Mouse (Mus musculus) kidney, embryonic 15.5 days (tissue): ENCODE data around the gene Mrpl20. TPM values are rescaled to one million over a fixed set of nuclear protein-coding genes. Genes with fewer than 3 reads are reported as not detected.

Experiments
- ATAC-seq: fragments of 200-750 bp; cut with Nextera tagmentation; replicated peaks from 2 replicates; pipeline ENCODE4 v1.8.0; 2017; ENCODE audit warnings: moderate TSS enrichment; ENCODE audit not compliant: low FRiP score
- H3K27ac ChIP-seq: fragments of 300-500 bp; sonication (generic); 2 replicates; pipeline ENCODE4 v1.5.1; 2015; ENCODE audit warnings: mild to moderate bottlenecking, inconsistent platforms
- H3K27me3 ChIP-seq: fragments of 300-500 bp; sonication (generic); 2 replicates; pipeline ENCODE4 v1.6.1; 2015; ENCODE audit warnings: inconsistent platforms
- H3K36me3 ChIP-seq: fragments of 300-500 bp; sonication (generic); 2 replicates; pipeline ENCODE4 v1.6.1; 2015; ENCODE audit warnings: inconsistent platforms
- H3K4me1 ChIP-seq: fragments of 300-500 bp; sonication (generic); 2 replicates; pipeline ENCODE4 v1.6.1; 2015; ENCODE audit warnings: inconsistent platforms
- H3K4me2 ChIP-seq: fragments of 300-500 bp; sonication (generic); 2 replicates; pipeline ENCODE4 v1.6.1; 2015; ENCODE audit warnings: moderate library complexity, mild to moderate bottlenecking, inconsistent platforms
- H3K4me3 ChIP-seq: fragments of 300-500 bp; sonication (generic); replicated peaks from 2 replicates; pipeline ENCODE4 v1.5.1; 2015; ENCODE audit warnings: mild to moderate bottlenecking, inconsistent platforms
- H3K9ac ChIP-seq: fragments of 300-500 bp; sonication (generic); 2 replicates; pipeline ENCODE4 v1.6.1; 2015; ENCODE audit warnings: mild to moderate bottlenecking, inconsistent platforms
- H3K9me3 ChIP-seq: fragments of 300-500 bp; sonication (generic); replicated peaks from 2 replicates; pipeline ENCODE4 v1.6.1; 2016; ENCODE audit warnings: inconsistent platforms
- WGBS: fragments of 180-500 bp; shearing (Covaris S2); methylation state at CpG from one replicate; pipeline ENCODE4 v1.1.7; 2015; ENCODE audit warnings: mixed read lengths; 5-methylcytosine and 5-hydroxymethylcytosine counted together
- polyA plus RNA-seq: library from polyadenylated mRNA; unstranded; fragments of >200 nt; fragmentation: Nextera tagmentation; extraction: Ambion mirVana; gene quantifications from 2 replicates; pipeline ENCODE4 v1.2.1, GENCODE M21; 2015

Mrpl20 gene
- polyA plus RNA-seq, 1 experiment from 2014 or later, result 217 TPM

DNA sequence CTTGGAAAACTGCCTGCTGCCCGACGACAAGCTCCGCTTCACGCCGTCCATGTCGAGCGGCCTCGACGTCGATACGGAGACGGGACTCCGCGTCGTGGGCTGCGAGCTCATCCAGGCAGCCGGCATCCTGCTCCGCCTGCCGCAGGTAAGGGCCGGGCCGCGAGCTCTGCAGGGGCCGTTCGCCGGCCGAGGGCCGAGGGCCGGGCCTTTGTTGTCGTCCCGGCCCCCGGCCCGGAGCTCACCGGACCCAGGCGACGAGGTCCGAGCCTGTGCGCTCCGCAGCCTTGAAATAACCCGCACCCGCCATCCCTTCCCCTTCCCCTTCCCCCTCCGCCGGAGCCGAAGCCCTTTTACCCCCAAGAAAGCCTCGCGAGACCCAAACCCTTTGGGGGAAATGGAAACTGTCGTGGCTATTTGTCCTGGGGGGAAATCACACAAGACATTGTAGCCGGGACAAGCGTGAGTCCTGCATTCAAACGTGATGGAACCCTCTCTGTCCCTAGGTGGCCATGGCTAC lies 10.0 kb downstream of the Mrpl20 start:
- peak; percentile 48 for ATAC-seq
- Histone ChIP-seq H3K27me3 (no peaks in the 10 kb centered on the region), H3K9ac (peak overlapping the region; percentile 99), H3K27ac (peak overlapping the region; percentile 95), H3K4me3 (peak overlapping the region; percentile 98), H3K4me2 (peak overlapping the region; percentile 77), H3K36me3 (peaks cover 77% of the 10 kb centered on the region), H3K4me1 (peaks cover 22% of the 10 kb centered on the region), H3K9me3 (no peaks in the 10 kb centered on the region)
- WGBS, result under 1% methylated on average over 49 of the region's 49 CpGs

DNA sequence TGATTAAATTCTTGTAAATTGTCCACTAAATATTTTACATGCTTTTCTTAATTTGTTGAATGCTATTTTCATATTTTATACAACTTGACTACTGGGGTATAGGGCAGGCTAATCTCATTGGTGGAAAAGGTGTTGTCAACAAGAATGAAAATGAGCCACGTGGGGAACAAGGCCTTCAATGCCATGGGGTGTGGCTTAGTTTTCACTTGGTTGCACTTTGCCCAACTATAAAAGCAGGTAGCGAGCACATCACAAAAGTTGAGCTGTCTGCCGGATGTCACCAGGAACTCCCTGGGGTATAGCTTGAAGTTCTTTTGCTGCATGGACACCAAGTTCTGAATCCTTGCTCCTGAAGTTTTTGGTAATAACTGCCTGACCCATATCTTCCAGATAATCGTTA lies 14.9 kb downstream of the Mrpl20 start:
- no peaks in the 10 kb centered on the region for H3K9me3 ChIP-seq
- no peak for ATAC-seq
- H3K4me1 ChIP-seq, result peaks cover 13% of the 10 kb centered on the region
- H3K9ac ChIP-seq, result no peak overlapping the region
- no peak overlapping the region for H3K4me3 ChIP-seq
- no peak overlapping the region for H3K27ac ChIP-seq
- WGBS, result 88% methylated on average over 4 of the region's 4 CpGs
- peaks cover 88% of the 10 kb centered on the region for H3K36me3 ChIP-seq
- H3K27me3 ChIP-seq, result no peaks in the 10 kb centered on the region
- H3K4me2 ChIP-seq, result no peak overlapping the region

DNA sequence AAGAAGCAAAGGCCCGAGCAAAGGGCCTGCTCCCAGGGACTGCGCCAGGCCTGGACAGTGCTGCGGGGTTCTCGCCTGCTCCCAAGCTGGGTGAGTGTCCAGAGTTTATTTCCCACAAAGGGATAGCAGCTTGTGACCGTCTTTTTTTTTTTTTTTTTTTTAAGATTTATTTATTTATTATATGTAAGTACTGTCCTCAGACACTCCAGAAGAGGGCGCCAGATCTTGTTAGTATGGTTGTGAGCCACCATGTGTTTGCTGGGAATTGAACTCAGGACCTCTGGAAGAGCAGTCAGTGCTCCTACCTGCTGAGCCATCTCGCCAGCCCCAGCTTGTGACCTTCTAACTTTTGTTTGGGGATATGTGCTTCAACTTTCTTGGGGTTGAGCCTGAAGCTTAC lies 18.3 kb downstream of the Mrpl20 start:
- ATAC-seq, result no peak

DNA sequence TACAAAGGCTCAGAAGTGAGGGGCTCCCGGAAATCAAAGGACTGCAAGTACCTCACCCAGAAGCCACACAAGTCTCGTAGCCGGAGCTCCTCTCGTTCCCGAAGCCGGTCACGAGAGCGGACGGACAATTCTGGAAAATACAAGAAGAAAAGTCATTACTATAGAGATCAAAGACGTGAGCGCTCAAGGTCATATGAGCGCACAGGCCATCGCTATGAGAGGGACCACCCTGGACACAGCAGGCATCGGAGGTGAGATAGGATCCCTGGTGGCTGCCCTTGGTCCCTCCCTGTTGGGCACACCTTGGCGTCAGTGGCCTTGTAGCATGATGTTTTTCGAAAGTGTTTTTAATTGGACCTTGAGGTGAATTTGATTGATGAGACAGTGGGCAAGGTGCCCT lies 20.8 kb downstream of the Mrpl20 start:
- H3K27ac ChIP-seq, result no peak overlapping the region
- no peak overlapping the region for H3K4me3 ChIP-seq
- H3K27me3 ChIP-seq, result no peaks in the 10 kb centered on the region
- H3K9me3 ChIP-seq, result no peaks in the 10 kb centered on the region
- H3K4me1 ChIP-seq, result no peaks in the 10 kb centered on the region
- no peak overlapping the region for H3K9ac ChIP-seq
- WGBS, result 95% methylated on average over 16 of the region's 16 CpGs
- peaks cover 92% of the 10 kb centered on the region for H3K36me3 ChIP-seq
- ATAC-seq, result no peak
- H3K4me2 ChIP-seq, result no peak overlapping the region

More for the DNA sequence above, 18.3 kb downstream of the Mrpl20 start:
- Histone ChIP-seq H3K9ac (no peak overlapping the region), H3K4me2 (no peak overlapping the region), H3K4me1 (no peaks in the 10 kb centered on the region), H3K4me3 (no peak overlapping the region), H3K36me3 (peaks cover 96% of the 10 kb centered on the region), H3K27me3 (no peaks in the 10 kb centered on the region), H3K9me3 (no peaks in the 10 kb centered on the region), H3K27ac (no peak overlapping the region)
- 84% methylated on average over 7 of the region's 7 CpGs for WGBS

DNA sequence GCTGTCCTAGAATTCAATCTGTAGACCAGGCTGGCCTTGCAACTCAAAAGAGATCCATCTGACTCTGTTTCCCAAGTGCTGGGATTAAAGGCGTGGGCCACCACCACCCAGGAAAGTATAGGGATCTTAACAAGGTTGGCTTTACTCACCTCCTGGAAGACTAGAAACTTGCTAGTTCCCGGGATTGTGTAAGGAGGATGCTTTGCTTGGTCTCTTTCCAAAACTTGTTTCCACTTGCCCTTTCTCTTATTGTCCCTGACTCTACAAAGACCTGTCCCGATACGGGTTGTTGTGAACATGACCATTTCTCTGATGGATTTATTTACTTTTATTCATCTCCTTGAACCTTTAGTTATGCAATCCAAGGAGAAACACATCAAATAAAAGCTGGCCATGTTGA lies 27.2 kb downstream of the Mrpl20 start:
- Histone ChIP-seq H3K36me3 (peaks cover 40% of the 10 kb centered on the region), H3K27ac (no peak overlapping the region), H3K9ac (no peak overlapping the region), H3K4me1 (peaks cover 27% of the 10 kb centered on the region), H3K4me2 (no peak overlapping the region), H3K9me3 (no peaks in the 10 kb centered on the region), H3K4me3 (no peak overlapping the region), H3K27me3 (no peaks in the 10 kb centered on the region)
- 90% methylated on average over 4 of the region's 4 CpGs for WGBS
- ATAC-seq, result no peak

DNA sequence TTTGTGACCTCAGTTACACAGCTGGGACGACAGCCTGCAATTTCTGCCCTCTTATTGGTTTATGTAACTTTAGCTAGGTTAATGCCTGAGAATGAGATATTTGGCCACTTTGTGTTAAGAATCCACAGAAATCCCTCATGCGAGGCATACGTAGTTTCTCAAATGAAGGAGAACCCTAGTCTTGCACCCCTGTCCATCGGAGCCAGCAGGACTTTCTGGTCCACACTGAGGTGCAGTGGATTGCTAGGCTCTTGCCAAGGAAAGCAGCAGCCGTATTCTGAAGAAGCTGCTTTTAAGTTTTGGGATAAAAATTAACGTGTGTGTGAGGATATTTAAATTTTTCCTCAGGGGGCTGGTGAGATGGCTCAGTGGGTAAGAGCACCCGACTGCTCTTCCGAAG lies 27.9 kb downstream of the Mrpl20 start:
- Histone ChIP-seq H3K9me3 (no peaks in the 10 kb centered on the region), H3K27me3 (no peaks in the 10 kb centered on the region), H3K4me3 (peak overlapping the region; percentile 72), H3K36me3 (peaks cover 33% of the 10 kb centered on the region), H3K4me1 (peaks cover 27% of the 10 kb centered on the region), H3K27ac (peak overlapping the region; percentile 96; the same call in 1 of the 2 replicates), H3K4me2 (peak overlapping the region; percentile 67), H3K9ac (peak overlapping the region; percentile 9; the same call in 1 of the 2 replicates)
- ATAC-seq, result no peak
- 53% methylated on average over 8 of the region's 8 CpGs for WGBS

DNA sequence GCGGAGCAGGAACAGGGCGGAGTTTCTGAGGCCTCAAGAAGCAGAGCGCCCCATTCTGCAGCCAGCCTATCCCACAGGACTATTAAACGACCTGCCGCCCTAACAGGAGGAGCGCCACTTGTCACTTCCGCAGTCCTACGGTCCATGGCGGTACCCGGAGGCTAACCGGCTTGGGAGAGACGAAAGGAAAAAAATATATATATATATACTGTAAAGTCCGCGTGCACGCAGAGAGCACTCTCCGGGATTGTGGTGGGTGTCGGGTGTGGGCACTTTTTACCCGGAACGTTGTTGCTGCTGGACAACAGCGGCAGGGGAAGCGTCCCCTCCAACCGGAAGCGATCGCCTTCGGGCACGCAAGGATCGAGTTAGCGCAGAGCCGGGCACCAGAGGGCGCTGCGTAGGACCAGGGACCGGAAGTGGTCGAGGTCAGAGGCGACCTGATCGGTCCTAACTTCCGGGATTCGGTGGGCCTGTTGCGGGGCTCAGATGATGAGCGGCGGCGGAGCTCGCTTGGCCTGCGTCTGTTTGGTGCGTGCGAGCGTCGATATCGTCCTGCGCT lies 28.6 kb downstream of the Mrpl20 start, which contains the start of gene Aurkaip1:
Aurkaip1 (plus strand) TSS at position 68 of the 562 bp plus-strand sequence.
- ATAC-seq, result peak; percentile 96
- Histone ChIP-seq H3K4me3 (peak within 1 kb of the TSS; percentile 72), H3K27me3 (no peaks in the 10 kb centered on the region), H3K27ac (peak within 1 kb of the TSS; percentile 96), H3K9me3 (no peaks in the 10 kb centered on the region), H3K36me3 (peaks cover 29% of the 10 kb centered on the region), H3K4me1 (peaks cover 27% of the 10 kb centered on the region), H3K4me2 (peak within 1 kb of the TSS; percentile 67), H3K9ac (peak within 1 kb of the TSS; percentile 81)
- WGBS, result under 1% methylated on average over 49 of the region's 49 CpGs

DNA sequence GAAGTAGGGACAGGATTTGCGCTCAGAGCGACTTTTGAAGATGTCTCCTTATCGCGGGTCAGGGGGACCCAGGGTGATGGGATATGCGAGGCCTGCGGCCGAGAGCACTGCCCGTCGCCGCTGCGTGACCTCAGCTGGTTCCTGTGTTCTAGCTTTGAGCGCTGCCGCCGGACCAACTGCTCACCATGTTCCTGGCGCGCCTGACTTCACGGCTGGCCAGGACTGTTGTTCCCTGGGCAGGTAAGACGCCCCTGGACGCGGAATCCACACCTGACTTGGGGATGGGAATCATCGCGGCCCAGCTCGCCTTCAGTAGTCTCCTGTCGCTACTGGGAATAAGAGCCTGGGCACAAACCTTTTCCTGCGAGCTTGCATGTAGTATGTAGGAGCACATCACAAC lies 29.2 kb downstream of the Mrpl20 start:
- ATAC-seq, result peak; percentile 9; the same call in 1 of the 2 replicates
- Histone ChIP-seq H3K4me2 (peak overlapping the region; percentile 67), H3K9ac (peak overlapping the region; percentile 81), H3K4me3 (peak overlapping the region; percentile 72), H3K4me1 (peaks cover 27% of the 10 kb centered on the region), H3K36me3 (peaks cover 24% of the 10 kb centered on the region), H3K27me3 (no peaks in the 10 kb centered on the region), H3K27ac (peak overlapping the region; percentile 96), H3K9me3 (no peaks in the 10 kb centered on the region)
- WGBS, result under 1% methylated on average over 25 of the region's 25 CpGs

DNA sequence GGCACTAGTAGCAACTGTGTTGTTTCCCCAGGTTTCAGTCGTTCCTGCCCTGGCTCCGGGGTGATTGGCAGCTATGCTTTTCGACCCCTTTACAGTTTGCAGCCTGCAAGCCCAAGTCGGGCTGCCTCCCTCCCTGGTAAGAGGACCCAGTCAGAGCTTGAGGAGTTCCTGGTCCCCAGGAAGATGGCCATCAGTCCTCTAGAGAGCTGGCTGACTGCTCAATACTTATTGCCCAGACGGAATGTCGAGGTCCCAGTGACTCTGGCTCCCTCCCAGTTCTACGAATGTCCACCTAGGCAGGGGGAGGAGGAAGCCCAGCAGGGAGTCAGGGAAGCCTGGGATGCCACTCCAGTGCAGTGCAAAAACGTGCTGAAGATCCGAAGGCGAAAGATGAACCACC lies 29.6 kb downstream of the Mrpl20 start:
- Histone ChIP-seq H3K9ac (peak overlapping the region; percentile 81), H3K9me3 (no peaks in the 10 kb centered on the region), H3K36me3 (peaks cover 19% of the 10 kb centered on the region), H3K4me3 (peak overlapping the region; percentile 72), H3K27ac (peak overlapping the region; percentile 96; the same call in 1 of the 2 replicates), H3K27me3 (no peaks in the 10 kb centered on the region), H3K4me1 (peaks cover 27% of the 10 kb centered on the region), H3K4me2 (peak overlapping the region; percentile 67)
- 49% methylated on average over 10 of the region's 10 CpGs for WGBS
- ATAC-seq, result no peak

DNA sequence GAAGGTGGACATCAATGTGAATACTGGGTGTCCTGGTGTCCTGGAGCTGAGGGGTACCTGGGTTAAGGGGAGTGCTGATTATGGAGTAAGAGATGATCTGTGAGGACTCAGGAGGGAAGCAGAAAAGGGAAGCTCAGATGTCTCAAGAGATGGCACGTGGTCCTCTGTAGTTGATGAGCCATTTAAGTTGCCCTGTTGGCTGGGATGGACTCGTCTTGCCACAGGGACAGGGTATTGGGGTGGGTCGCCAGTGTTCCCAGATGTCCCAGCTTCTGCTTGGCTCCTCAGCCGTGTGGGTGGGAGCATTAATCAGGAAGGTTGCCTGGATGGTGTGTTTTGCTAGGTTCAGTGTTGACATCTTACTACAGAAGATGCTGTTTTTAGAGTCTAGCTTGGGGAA lies 30.6 kb downstream of the Mrpl20 start:
- 85% methylated on average over 4 of the region's 4 CpGs for WGBS
- H3K9ac ChIP-seq, result no peak overlapping the region
- H3K9me3 ChIP-seq, result no peaks in the 10 kb centered on the region
- no peak for ATAC-seq
- H3K4me1 ChIP-seq, result peaks cover 35% of the 10 kb centered on the region
- H3K27me3 ChIP-seq, result no peaks in the 10 kb centered on the region
- no peak overlapping the region; the same call in 1 of the 2 replicates for H3K4me3 ChIP-seq
- no peak overlapping the region for H3K27ac ChIP-seq
- H3K4me2 ChIP-seq, result no peak overlapping the region; the same call in 1 of the 2 replicates
- peaks cover 12% of the 10 kb centered on the region for H3K36me3 ChIP-seq

DNA sequence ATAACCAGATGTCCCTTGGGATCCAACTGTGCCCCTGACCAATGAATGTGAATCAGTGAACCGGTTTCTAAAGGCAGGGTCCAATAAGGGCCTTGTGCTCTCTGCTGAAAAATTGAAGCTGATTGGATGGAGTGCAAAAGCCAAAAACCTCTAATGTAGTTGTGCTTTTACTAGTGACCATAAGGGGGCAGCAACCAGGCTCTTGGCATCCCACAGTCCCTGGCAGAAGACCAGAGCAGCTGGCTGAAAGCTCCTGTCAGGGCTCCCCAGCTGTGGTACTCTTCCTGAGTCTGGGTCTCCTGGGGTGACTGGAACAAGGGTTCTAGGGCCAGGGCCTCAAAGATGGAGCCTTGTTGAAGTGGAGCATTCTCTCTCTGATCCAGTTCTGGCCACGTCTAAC lies 31.2 kb downstream of the Mrpl20 start:
- 0 out of 2 replicates have a peak, but pooled peaks have one; percentile 12 for ATAC-seq
- H3K27me3 ChIP-seq, result no peaks in the 10 kb centered on the region
- peak overlapping the region; percentile 4; the same call in 1 of the 2 replicates for H3K4me2 ChIP-seq
- peak overlapping the region; percentile 6 for H3K27ac ChIP-seq
- no peaks in the 10 kb centered on the region for H3K9me3 ChIP-seq
- 0 out of 2 replicates have a peak overlapping the region, but pooled peaks have one; percentile 0 for H3K4me3 ChIP-seq
- H3K4me1 ChIP-seq, result peaks cover 42% of the 10 kb centered on the region
- peaks cover 12% of the 10 kb centered on the region for H3K36me3 ChIP-seq
- 22% methylated on average over 2 of the region's 2 CpGs for WGBS
- no peak overlapping the region for H3K9ac ChIP-seq

DNA sequence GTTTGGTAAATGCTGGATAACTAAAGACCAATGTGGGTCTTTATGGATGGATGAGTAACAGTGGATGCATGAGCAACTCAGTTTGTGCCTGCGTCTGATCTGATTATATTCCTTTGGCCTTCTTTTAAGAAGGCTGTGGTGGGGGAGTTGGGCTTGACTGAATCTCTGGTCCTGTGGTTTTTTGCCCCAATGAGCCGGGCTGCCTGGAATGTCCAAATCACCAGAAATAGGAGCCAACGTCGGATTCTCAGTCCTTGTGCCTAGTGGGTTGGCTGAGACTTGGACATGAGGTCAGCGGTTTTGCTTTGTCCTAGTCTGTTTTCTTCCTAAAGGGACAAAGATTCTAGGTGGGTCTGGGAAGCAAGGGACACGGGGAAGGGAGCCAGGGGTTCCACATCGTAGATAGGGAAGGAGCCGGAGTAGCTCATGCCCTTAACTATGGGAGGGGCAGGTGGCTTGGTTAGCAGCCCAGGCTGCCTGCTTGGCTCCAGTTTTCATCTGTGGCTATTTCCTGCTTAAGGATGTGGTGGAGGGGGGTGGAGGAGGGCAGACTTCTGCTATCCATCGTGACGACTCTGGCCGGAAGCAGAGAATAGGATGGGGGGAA lies 34.8 kb downstream of the Mrpl20 start:
- H3K4me3 ChIP-seq, result no peak overlapping the region
- H3K9me3 ChIP-seq, result no peaks in the 10 kb centered on the region
- H3K9ac ChIP-seq, result no peak overlapping the region
- 75% methylated on average over 11 of the region's 11 CpGs for WGBS
- H3K27ac ChIP-seq, result peak overlapping the region; percentile 91
- H3K4me1 ChIP-seq, result peaks cover 64% of the 10 kb centered on the region
- no peak overlapping the region for H3K4me2 ChIP-seq
- H3K36me3 ChIP-seq, result peaks cover 14% of the 10 kb centered on the region
- H3K27me3 ChIP-seq, result no peaks in the 10 kb centered on the region
- ATAC-seq, result no peak
